Mouse (Mus musculus): ENCODE results near the gene Irf2bp2. TPM values are rescaled to one million over a fixed set of nuclear protein-coding genes. Genes with fewer than 3 reads are reported as not detected.
A peak's percentile ranks its signal among the peaks of the same experiment; 100 is the strongest.

The Irf2bp2 gene
- total RNA-seq, 2 experiments from 2014 or later = 55.4 to 59.0 TPM

DNA sequence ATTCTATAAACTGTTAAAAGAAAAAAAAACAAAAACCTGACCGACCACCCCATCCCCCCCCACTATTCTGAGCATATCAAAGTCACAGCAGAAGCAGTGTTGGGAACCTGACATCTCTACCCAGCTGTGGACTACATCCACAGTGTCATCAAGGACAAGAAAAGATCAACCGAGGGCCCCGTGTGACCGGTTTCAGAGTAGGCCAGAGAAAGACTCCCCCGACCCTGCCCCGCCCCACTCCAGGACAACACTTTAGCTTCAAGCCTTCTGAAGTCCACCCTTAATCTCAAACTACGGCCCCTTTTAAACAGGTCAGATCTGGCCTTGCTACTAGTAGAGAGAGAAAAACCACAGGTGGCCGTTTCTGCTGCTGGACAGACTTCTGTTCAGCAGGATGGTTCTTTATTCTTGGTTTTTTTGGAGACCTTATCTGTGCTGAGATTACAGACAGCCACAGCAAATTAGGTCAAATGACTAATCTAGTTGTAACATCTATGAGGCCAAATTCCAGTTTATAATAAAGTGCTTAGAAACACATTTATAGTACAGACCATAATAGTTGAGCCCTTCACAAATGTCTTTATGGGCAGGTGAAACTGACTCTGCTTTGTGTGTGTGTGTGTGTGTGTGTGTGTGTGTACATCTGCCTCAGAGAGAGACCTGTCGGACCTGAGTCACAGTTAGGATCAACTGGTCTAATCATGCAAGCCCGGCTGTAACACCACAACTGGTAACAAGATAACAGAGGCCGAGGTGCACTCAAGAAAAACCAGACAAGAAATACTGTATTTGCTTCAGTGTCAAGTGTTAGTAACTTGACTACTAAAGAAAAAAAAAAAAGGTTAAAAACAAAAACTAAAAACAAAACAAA is 4.9 kb downstream of the Irf2bp2 start:
- DNase-seq (ENCODE audit: extremely low spot score in 1 of 2, low spot score in 1 of 2) = no peak

GRCm38 (mm10) chr8:126587836-126588503 is 5.8 kb downstream of the Irf2bp2 start:
- no peak for DNase-seq (ENCODE audit: extremely low spot score in 1 of 2, low spot score in 1 of 2)

GRCm38 (mm10) chr8:126586599-126587577 is 6.9 kb downstream of the Irf2bp2 start:
- no peak for DNase-seq (ENCODE audit: extremely low spot score in 1 of 2, low spot score in 1 of 2)

DNA sequence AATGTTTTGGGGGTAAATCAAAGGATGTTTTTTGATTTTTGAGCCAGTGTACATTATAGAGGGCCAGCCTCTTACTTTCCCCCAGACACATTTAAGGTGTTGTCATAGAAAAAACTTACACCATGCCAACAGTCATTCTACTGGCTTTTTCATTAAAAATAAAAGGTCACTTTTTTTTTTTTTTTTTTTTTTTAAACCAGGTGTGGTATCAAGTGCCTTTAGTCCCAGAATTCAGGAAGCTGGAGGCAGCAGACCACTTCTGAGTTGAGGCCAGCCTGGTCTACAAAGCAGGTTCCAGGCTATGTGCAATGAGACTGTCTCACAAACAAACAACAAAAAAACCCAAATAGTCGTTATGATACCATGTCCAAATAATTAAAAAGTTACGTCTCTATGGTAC is 7.7 kb downstream of the Irf2bp2 start:
- no peak for DNase-seq (ENCODE audit: extremely low spot score in 1 of 2, low spot score in 1 of 2)

GRCm38 (mm10) chr8:126585561-126586031 is 8.2 kb downstream of the Irf2bp2 start:
- DNase-seq (ENCODE audit: extremely low spot score in 1 of 2, low spot score in 1 of 2) = no peak

- DNase-seq (ENCODE audit: extremely low spot score in 1 of 2, low spot score in 1 of 2) = no peak
These were observed 8.9 kb downstream of the Irf2bp2 start for GRCm38 (mm10) chr8:126584844-126585231.

DNA sequence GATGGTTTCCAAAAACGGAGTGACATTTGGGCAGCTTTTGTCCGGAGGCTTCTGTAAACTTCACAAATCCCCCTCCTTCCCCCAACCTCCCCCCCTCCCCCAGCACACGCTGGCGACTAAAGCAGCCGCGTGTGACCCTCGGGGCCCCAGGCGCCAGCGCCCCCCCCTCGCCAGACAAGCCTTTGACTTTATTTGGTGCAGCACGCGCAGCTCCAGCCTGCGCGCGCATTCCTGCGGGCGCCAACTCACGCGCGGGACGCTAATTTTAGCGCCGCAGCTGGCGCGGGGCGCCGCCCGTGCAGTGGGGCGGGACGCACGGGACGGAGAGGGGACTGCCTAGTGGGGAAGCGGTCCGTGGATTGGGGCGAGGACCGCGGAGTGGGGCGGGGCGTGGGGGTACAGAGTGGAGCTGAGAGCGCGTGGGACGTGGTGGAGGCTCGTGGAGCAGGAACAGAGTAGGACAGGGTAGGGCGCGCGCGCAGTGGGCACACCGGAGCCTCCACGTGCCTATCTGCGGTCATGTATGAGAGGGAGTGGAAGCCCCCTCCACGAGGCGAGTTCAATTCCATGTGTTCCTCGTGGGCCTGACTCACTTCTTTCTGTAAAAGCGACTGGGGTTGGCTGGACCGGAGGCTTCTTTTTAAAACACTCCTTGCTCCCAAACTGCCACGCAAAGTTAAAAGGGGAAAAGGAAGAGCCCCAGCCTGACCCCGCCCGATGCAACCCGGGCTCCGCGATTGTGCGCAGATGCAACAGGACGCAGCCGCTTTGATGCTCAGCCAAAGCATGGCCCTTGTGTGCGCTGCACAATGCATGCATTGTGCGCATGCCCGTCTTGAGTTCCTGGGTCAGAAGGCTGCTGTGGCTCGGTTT is 9.6 kb downstream of the Irf2bp2 start:
- DNase-seq (ENCODE audit: extremely low spot score in 1 of 2, low spot score in 1 of 2) = peak; percentile 49 to 69

- DNase-seq (ENCODE audit: extremely low spot score in 1 of 2, low spot score in 1 of 2) = no peak
These were observed 10.3 kb downstream of the Irf2bp2 start for GRCm38 (mm10) chr8:126583534-126583933.

DNA sequence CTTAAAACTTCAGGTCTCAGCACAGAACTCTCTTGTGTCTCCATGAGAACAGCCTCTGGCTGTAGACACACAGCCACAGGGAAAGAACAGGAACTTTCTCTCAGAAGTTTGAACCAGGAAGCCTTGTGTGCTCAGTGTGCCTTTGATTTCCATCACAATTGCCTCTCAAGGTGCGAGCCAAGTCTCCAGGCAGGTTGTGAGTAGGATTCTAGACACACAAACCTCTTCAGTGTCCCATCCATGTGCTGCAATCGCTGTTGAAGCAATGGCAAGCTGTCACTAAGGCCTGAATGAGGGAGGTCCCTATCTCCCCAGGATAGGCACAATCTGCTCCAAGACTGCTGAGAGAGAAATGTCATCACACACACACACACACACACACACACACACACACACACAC is 10.8 kb downstream of the Irf2bp2 start:
- DNase-seq (ENCODE audit: extremely low spot score in 1 of 2, low spot score in 1 of 2) = no peak

- DNase-seq (ENCODE audit: extremely low spot score in 1 of 2, low spot score in 1 of 2) = peak in 1 of 2 experiments; percentile 68
These were observed 11.3 kb downstream of the Irf2bp2 start for GRCm38 (mm10) chr8:126582509-126582908.

DNA sequence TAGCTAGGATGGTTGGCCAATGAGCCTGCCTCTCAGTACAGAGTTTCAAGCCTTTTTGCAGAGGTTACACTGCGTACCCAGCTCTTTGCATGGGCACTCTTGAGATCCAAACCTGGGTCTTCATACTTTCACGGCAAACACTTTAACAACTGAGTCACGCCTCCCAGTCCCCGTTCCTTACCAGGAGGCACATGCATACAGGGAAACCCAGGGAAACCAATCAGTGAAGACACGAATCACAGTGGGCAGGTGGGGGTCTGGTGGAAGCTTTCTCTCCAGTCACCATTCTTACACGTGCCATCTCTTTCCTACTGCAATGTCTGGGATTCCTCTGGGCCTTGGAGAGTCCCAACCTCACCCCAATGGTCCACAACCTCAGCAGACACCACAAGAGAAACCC is 12.1 kb downstream of the Irf2bp2 start:
- DNase-seq (ENCODE audit: extremely low spot score in 1 of 2, low spot score in 1 of 2) = no peak

- DNase-seq (ENCODE audit: extremely low spot score in 1 of 2, low spot score in 1 of 2) = no peak
These were observed 13.0 kb downstream of the Irf2bp2 start for GRCm38 (mm10) chr8:126580826-126581225.

DNA sequence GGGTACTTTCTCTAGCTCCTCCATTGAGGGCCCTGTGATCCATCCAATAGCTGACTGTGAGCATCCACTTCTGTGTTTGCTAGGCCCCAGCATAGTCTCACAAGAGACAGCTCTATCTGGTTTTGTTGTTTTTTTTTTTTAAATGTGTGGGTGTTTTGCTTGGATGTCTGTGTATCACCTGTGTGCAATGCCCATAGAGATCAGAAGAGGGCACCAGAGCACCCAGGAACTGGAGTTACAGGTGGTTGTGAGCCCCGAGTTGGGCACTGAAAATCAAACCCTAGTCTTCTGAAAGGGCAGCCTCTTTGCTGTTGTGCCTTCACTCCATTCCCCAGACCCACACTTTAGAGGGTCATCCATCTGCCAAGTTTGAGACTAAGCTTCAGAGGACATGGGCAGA is 13.7 kb downstream of the Irf2bp2 start:
- DNase-seq (ENCODE audit: extremely low spot score in 1 of 2, low spot score in 1 of 2) = no peak

- no peak for DNase-seq (ENCODE audit: extremely low spot score in 1 of 2, low spot score in 1 of 2)
These were observed 15.1 kb downstream of the Irf2bp2 start for GRCm38 (mm10) chr8:126578641-126579040.

GRCm38 (mm10) chr8:126576919-126577318 is 16.9 kb downstream of the Irf2bp2 start:
- DNase-seq (ENCODE audit: extremely low spot score in 1 of 2, low spot score in 1 of 2) = no peak

DNA sequence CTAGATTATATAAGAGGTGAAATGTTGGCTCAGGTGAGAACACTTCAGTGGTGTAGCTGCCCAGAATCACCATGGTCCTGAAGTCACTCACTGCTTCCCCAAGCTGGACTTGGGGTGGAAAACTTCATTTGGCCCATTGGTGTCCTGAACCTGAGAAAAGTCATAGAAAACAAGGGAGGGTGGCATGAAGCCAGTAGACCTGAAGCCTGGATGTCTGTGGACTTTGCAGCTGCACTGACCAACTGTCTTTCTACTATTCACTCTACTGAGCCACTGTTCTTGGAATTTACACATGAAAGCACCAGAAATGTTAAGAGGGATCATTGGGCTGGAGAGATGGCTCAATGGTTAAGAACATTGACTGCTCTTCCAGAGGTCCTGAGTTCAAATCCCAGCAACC is 17.7 kb downstream of the Irf2bp2 start:
- DNase-seq (ENCODE audit: extremely low spot score in 1 of 2, low spot score in 1 of 2) = no peak

DNA sequence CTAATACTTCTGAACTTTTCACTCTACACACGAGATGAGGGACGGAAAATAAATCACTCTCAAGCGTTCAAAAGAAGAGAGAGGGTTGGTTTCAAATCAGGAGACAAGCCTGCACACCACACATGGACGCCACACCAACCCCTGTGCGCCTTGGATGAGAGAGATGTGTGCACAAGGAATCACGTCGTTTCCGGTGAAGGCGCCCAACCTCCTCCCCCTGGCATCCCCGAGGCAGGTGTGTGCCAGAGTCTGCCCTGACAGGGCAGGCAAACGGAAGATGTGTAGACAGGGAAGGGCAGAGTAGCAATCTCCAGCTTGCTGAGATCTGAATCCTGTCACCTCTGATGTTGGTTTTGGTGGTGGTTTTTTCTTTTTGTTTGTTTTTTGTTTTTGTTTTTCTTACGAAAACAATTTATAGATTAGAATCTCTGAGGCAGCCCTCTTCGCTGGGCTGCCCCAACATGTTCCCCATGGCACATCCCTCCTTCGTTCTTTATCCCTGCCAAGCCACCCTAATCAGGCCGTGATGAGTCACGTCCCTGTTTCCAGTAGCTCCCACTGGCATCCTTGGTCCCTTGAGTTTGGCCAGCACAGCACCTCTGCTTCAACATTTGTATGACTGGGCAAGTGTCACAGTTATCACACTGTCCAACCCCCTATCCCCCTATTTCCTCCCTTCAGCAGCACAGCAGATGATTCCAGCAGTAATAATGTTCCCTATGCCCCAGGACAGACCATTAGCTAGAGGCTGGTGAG is 18.7 kb downstream of the Irf2bp2 start:
- DNase-seq (ENCODE audit: extremely low spot score in 1 of 2, low spot score in 1 of 2) = no peak

DNA sequence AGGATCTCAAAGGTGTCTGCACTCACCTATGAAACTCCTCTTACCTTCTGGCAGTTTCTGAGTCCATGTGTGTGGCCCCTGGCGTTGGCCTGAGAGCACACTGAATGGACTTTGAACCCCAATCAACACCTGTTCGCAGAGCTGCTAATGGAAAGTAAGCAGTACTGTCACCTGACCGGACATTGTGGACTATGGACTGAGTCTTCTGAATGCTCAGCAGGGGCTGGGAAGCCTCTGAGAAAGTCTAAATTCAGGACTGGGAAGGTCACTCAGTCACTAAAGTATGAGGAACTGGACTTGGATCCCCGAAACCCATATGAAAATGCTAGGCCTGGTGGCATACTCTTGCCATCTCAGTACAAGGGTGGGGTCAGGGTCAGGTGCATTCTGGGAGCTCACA is 19.9 kb downstream of the Irf2bp2 start:
- DNase-seq (ENCODE audit: extremely low spot score in 1 of 2, low spot score in 1 of 2) = no peak
